Mouse (Mus musculus): ENCODE measurements around the gene Zcchc3.

DNA sequence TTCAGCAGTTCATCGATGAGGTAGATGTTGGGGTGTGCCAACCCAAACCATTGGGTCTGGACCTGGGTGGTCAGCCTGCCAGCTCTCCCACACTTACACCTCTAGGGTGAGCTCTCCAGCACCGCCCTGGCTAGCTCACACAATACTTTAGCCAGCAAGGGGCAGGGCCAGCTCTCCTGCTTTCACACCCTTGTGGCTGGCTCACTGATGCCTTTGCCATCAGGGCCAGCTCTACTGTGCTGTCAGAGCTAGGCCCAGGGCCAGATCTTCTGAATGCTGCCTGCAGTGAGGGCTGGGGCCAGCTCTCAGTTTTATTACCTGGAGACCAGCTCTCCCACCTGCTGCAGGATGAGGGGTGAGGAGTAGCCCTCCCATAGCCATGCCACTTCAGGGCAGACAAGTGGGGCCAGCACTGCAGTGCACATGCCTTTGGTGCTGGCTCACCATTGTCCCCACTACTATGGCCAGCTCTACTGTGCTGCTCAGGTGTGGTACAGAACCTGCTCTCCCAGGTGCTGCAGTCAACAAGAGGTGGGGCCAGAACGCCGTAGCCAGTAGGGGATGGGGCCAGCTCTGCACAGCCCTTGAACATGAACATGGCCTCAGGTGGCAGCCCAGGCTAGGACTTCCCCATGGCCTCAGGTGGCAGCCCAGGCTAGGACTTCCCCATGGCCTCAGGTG lies 37.4 kb upstream of the Zcchc3 start:
- TF ChIP-seq CTCF (IDR thresholded peaks at IDR 0.05; ENCODE audit: low read depth) (no peak), EP300 (optimal IDR thresholded peaks at IDR 0.05) (no peak)

All from stomach, postnatal 0 days (tissue).